Mouse (Mus musculus): Measurements from ENCODE around the gene Nme9.

The Nme9 gene

GRCm38 (mm10) chr9:99484632-99485031 is 33.4 kb downstream of the Nme9 start:
- DNase-seq, result no peak

- no peak for DNase-seq
Measured at GRCm38 (mm10) chr9:99485144-99485543, 33.9 kb downstream of the Nme9 start.

- DNase-seq, result no peak
Measured at GRCm38 (mm10) chr9:99487126-99487695, 35.9 kb downstream of the Nme9 start.

GRCm38 (mm10) chr9:99487841-99488240 is 36.6 kb downstream of the Nme9 start:
- no peak for DNase-seq

GRCm38 (mm10) chr9:99491050-99491449 is 39.8 kb downstream of the Nme9 start:
- DNase-seq, result no peak

- no peak for DNase-seq
Measured at GRCm38 (mm10) chr9:99492634-99493200, 41.4 kb downstream of the Nme9 start.

- no peak for DNase-seq
Measured at GRCm38 (mm10) chr9:99499336-99499735, 48.1 kb downstream of the Nme9 start.

GRCm38 (mm10) chr9:99505875-99506274 is 54.6 kb downstream of the Nme9 start:
- no peak for DNase-seq

Data from kidney, adult 8-10 months (tissue).